In the genomic region with DNA sequence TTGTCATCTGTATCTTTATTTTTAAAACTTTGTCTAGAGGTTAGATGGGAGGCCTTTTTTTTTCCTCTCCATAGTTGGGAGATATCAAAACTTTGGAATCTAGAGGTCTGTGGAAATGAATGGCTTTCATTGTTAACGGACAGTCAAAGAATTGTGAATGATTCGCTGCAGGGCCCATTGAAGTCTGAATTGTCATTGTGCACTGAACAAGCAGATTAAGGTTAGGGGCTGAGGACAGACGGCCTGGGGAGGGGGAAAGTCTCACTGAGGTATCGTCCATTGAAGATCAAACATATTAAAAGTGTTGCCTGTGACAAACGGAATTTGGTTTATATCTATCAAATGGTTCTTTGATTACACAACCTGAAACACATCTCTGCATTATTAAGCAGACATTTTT, we compare ENCODE assay signal across 18 mouse cellular contexts.
DNase-seq lines count a peak whose midpoint lies in the region.
"Had no signal": no experiment of that assay in that cellular context is flagged by ENCODE, and none has a peak within 500 bp of the region (broad histone marks: within the 10 kb centered on the region; RNA-seq: fewer than 3 reads in every experiment).

No protein-coding gene starts in this region.

- no peaks in the 10 kb centered on the region for H3K36me3 ChIP-seq in embryonic facial prominence, embryonic 10.5 days (replicated peaks)
- H3K36me3 ChIP-seq: embryonic facial prominence, embryonic 15.5 days; forebrain, embryonic 12.5 days; heart, embryonic 15.5 days had no signal

- no peaks in the 10 kb centered on the region for H3K27me3 ChIP-seq in embryonic facial prominence, embryonic 10.5 days (replicated peaks; ENCODE audit: low read depth, poor library complexity, severe bottlenecking)
- H3K27me3 ChIP-seq: embryonic facial prominence, embryonic 15.5 days; forebrain, embryonic 12.5 days; heart, embryonic 15.5 days had no signal

- H3K4me1 ChIP-seq in embryonic facial prominence, embryonic 10.5 days = peaks cover 13% of the 10 kb centered on the region

- H3K4me3 ChIP-seq in embryonic facial prominence, embryonic 10.5 days = no peak overlapping the region
- H3K4me3 ChIP-seq: embryonic facial prominence, embryonic 15.5 days; erythroblast, embryonic 14.5 days; forebrain, embryonic 12.5 days; heart, adult 2 months; heart, embryonic 15.5 days had no signal

- WGBS in embryonic facial prominence, embryonic 10.5 days = 31% methylated on average over 5 of the region's 5 CpGs

- intact Hi-C loops in heart, postnatal 14 days (cut with DNase I) = no loop called here
- intact Hi-C loops in heart, postnatal 10 days (cut with DNase I) = no loop called here

- H3K27ac ChIP-seq in embryonic facial prominence, embryonic 10.5 days (replicated peaks) = peak overlapping the region; percentile 83; the same call in 1 of the 2 replicates
- H3K27ac ChIP-seq: heart, adult 2 months; heart, embryonic 15.5 days had no signal

- peak; percentile 50 for DNase-seq in heart, adult 11 months
- no peak for DNase-seq in heart, postnatal 14 days
- peak; percentile 56 for DNase-seq in Muller cell, postnatal 12 days (ENCODE audit: inconsistent ontology term)
- DNase-seq in embryonic facial prominence, embryonic 10.5 days (ENCODE audit: low spot score) = no peak
- DNase-seq in retina, postnatal 1 day = peak; percentile 71
- no peak for DNase-seq in heart, postnatal 10 days
- DNase-seq: adrenal gland, postnatal 10 days; cerebellum, adult 11 months; cerebellum, adult 9-10 months; cerebellum, postnatal 25 days; gastrocnemius, postnatal 10 days; heart, adult 2 months; heart, postnatal 36 days; kidney, adult 11 months had no signal

- no peaks in the 10 kb centered on the region for H3K9me3 ChIP-seq in embryonic facial prominence, embryonic 10.5 days
- H3K9me3 ChIP-seq: embryonic facial prominence, embryonic 15.5 days; forebrain, embryonic 12.5 days; heart, embryonic 15.5 days had no signal

Comparison
In these comparisons a context has a peak if more than half of its experiments do, and no peak if none do; other contexts are left out.
1. DNase-seq: peak in heart, adult 11 months (single experiment), Muller cell, postnatal 12 days (single experiment) and retina, postnatal 1 day (single experiment); none in heart, postnatal 14 days (0 of 2), embryonic facial prominence, embryonic 10.5 days (single experiment) and heart, postnatal 10 days (0 of 2).